Mouse (Mus musculus) WW6 (cell line): Measurements from ENCODE around the gene Fyttd1.

ENCODE experiments used
- DNase-seq: peaks from one replicate; pipeline ENCODE4 v3.0.0-alpha.2; 2013; ENCODE audit warnings: low read depth, low spot score

Fyttd1 gene

GRCm38 (mm10) chr16:32942694-32943093 is 65.4 kb downstream of the Fyttd1 start:
- no peak for DNase-seq

DNA sequence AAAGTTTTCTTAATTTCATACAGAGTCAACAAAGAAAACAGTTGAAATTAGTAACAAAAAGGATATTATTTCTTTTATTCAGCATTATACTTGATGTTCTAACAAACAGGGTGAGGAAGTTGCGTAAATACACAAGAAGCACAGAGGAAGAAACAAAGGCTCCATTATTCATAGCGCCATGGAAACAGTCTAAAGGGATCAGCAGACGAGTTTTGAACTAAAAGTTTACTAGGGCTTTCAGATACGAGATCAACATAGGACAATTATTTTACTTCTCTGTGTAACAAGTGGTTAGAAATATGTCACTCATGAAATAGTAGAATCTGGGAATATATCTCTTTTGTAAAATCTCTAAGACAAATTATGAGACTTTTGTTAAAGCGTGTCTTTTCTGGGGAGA is 68.1 kb downstream of the Fyttd1 start:
- no peak for DNase-seq

DNA sequence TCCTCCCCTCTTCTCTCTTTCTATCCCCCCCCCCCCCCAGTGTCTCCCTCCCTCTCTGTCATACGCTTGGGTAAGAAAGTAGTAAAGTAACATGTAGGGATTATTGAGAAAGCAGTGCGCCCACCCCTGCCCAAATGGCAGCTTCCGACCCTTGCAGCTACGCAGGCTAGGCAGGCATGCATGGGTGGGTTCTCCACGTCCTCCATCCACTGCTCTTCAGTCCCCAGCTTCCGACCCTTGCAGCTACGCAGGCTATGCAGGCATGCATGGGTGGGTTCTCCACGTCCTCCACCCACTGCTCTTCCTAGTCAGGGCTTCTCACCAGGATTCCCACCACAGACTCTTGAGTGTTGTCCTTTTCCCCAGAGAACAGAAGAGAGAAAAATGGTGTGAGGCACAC is 70.7 kb downstream of the Fyttd1 start:
- no peak for DNase-seq

DNA sequence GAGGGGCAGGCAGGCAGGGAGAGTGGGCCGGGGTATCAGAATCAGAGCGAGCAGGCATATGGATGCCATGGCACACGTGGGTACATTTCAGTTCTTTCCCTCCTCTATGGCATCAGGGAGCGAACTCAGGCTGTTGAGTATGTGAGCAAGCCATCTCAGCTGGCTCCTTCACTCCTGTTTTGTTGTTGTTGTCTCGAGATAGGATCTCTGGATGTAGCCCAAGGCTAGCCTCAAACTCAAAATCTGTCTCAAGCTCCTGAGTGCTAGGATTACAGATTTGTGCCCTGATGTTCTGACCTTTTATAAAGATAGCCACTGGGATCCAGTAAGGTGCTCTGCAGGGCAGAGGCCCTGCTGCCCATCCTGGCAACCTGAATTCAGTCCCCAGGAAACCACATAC is 71.4 kb downstream of the Fyttd1 start:
- DNase-seq, result no peak

- DNase-seq, result no peak
Observed at GRCm38 (mm10) chr16:32949281-32949680, 72.0 kb downstream of the Fyttd1 start.

DNA sequence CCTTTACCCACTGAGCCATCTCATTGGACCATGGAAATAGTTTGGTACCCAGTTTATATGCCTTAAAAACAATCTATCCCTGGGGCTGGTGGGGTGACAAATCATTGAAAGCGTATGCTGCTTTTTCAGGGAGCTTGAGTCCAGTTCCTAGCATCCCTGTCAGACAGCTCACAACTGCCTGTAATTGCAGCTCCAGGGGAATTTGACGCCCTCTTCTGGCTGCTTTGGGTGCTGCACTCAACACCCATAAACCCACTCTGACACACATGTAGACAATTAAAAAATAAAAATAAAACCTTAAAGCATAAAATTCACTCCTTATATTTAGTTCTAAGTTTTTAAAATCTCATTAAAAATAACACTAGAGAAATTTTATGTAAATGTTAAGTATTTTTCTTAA is 73.8 kb downstream of the Fyttd1 start:
- peak; percentile 18 for DNase-seq

GRCm38 (mm10) chr16:32953806-32954205 is 76.5 kb downstream of the Fyttd1 start:
- no peak for DNase-seq

DNA sequence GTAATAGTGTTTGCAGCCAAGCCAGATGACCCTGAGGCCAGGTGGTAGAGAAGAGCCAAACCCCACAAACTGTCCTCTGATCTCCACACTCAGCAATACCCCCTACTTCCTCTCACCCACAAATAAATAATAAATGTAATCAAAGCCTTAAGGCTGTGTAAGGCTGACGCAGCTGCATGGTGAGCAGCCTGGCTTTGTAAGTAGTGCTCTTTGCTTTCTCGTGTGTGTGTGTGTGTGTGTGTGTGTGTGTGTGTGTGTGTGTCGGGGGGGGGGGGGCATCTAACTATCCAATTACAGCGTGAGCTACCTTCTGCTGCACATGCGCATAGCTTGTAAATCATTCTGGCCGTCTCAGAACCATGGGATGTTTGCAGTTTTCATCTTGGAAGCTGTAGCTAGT is 77.0 kb downstream of the Fyttd1 start:
- DNase-seq, result no peak

DNA sequence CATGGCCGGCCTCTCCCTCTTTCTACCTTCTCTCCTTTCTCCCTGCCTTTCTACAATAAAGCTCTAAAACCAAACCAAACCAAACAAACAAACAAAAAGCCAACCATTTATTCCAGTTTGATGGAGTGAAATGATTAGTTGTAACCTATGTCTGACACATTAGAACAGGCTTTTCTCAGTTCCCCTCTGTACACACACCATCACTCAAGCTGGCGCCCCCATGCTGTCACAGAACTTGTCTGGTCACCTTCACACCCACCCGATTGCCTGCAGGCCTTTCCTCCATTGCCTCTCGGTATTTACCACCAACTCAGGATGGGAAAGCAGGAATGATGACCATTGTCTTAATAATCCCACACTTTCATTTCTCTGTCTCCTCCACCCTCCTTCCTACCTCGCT is 79.6 kb downstream of the Fyttd1 start:
- no peak for DNase-seq
